Mouse (Mus musculus) left cerebral cortex, adult 8-10 months (tissue): ENCODE measurements around the gene Gucy2e. TPM values are rescaled to one million over a fixed set of nuclear protein-coding genes. Genes with fewer than 3 reads are reported as not detected.

ENCODE experiments used
- DNase-seq, 2 experiments: peaks; one replicate each; pipeline ENCODE4 v3.0.0; 2022; ENCODE audit warnings: low spot score in 2 of 2
- total RNA-seq, 4 experiments: library from RNA; stranded (reverse); gene quantifications; 2 replicates each; pipeline ENCODE4 v1.2.4; 2022

The Gucy2e gene
- 1 to 10 TPM; 1.3 to 1.8 (median 1.5) TPM for total RNA-seq

GRCm38 (mm10) chr11:69236926-69237260 is at the start of gene Gucy2e:
Gene Gucy2e, minus strand, starts transcription at chr11:69237036.
- DNase-seq, result no peak

- DNase-seq, result no peak
Measured at GRCm38 (mm10) chr11:69277267-69277666, 40.4 kb upstream of the Gucy2e start.

GRCm38 (mm10) chr11:69276081-69276480 is 39.2 kb upstream of the Gucy2e start:
- DNase-seq, result no peak

- no peak for DNase-seq
Measured at GRCm38 (mm10) chr11:69275650-69276049, 38.8 kb upstream of the Gucy2e start.

- peak; percentile 38 to 65 for DNase-seq
Measured at GRCm38 (mm10) chr11:69272122-69272740, 35.4 kb upstream of the Gucy2e start.

- peak in 1 of 2 experiments; percentile 31 for DNase-seq
Measured at GRCm38 (mm10) chr11:69269575-69269974, 32.7 kb upstream of the Gucy2e start.

GRCm38 (mm10) chr11:69268100-69268499 is 31.3 kb upstream of the Gucy2e start:
- DNase-seq, result no peak

- no peak for DNase-seq
Measured at GRCm38 (mm10) chr11:69267341-69267740, 30.5 kb upstream of the Gucy2e start.

- peak; percentile 57 to 91 for DNase-seq
Measured at GRCm38 (mm10) chr11:69266253-69266652, 29.4 kb upstream of the Gucy2e start.

GRCm38 (mm10) chr11:69265410-69265809 is 28.6 kb upstream of the Gucy2e start:
- DNase-seq, result no peak

- no peak for DNase-seq
Measured at GRCm38 (mm10) chr11:69264276-69264675, 27.4 kb upstream of the Gucy2e start.

- DNase-seq, result no peak
Measured at GRCm38 (mm10) chr11:69260111-69260510, 23.3 kb upstream of the Gucy2e start.

GRCm38 (mm10) chr11:69258287-69258686 is 21.5 kb upstream of the Gucy2e start:
- DNase-seq, result no peak

GRCm38 (mm10) chr11:69257807-69258206 is 21.0 kb upstream of the Gucy2e start:
- no peak for DNase-seq

GRCm38 (mm10) chr11:69257072-69257471 is 20.2 kb upstream of the Gucy2e start:
- DNase-seq, result no peak

- DNase-seq, result no peak
Measured at GRCm38 (mm10) chr11:69254808-69255207, 18.0 kb upstream of the Gucy2e start.

- DNase-seq, result no peak
Measured at GRCm38 (mm10) chr11:69253131-69253530, 16.3 kb upstream of the Gucy2e start.

GRCm38 (mm10) chr11:69251953-69252352 is 15.1 kb upstream of the Gucy2e start:
- DNase-seq, result no peak

GRCm38 (mm10) chr11:69251135-69251842 is 14.5 kb upstream of the Gucy2e start:
- no peak for DNase-seq

- DNase-seq, result no peak
Measured at GRCm38 (mm10) chr11:69250106-69250505, 13.3 kb upstream of the Gucy2e start.

GRCm38 (mm10) chr11:69249131-69249530 is 12.3 kb upstream of the Gucy2e start:
- no peak for DNase-seq

GRCm38 (mm10) chr11:69245643-69246042 is 8.8 kb upstream of the Gucy2e start:
- DNase-seq, result no peak

- no peak for DNase-seq
Measured at GRCm38 (mm10) chr11:69244911-69245310, 8.1 kb upstream of the Gucy2e start.
